Mouse (Mus musculus) CH12.LX (cell line): ENCODE results near the gene Cox14. TPM values are rescaled to one million over a fixed set of nuclear protein-coding genes. Genes with fewer than 3 reads are reported as not detected.

Source experiments
- DNase-seq: peaks from one replicate; pipeline ENCODE4 v3.0.0-alpha.2; 2013; ENCODE audit errors: extremely low read depth
- H3K27ac ChIP-seq: 2 replicates; pipeline ENCODE4 v1.5.1; 2012; ENCODE audit warnings: low read depth, mild to moderate bottlenecking, control low read depth, moderate library complexity; ENCODE audit not compliant: insufficient read depth
- H3K27me3 ChIP-seq: replicated peaks from 2 replicates; pipeline ENCODE3; 2012; ENCODE audit warnings: inconsistent platforms
- H3K36me3 ChIP-seq, 2 experiments: replicated peaks in 1 of 2; 2 replicates each; pipeline versions ENCODE3 to v1.6.1; 2012; ENCODE audit warnings: inconsistent platforms in 1 of 2, low read length in 1 of 2, mild to moderate bottlenecking in 1 of 2, mixed read lengths in 1 of 2, moderate library complexity in 1 of 2; ENCODE audit not compliant: control insufficient read depth in 1 of 2, insufficient read depth in 1 of 2
- H3K4me1 ChIP-seq, 2 experiments: 2 replicates each; pipeline ENCODE4 v1.6.1; 2012; ENCODE audit warnings: inconsistent platforms in 1 of 2, moderate library complexity in 1 of 2; ENCODE audit not compliant: insufficient read depth in 2 of 2, control insufficient read depth in 1 of 2
- H3K4me2 ChIP-seq: 2 replicates; pipeline ENCODE4 v1.6.1; 2012; ENCODE audit warnings: low read depth, mild to moderate bottlenecking, control low read depth; ENCODE audit not compliant: poor library complexity, insufficient read depth, severe bottlenecking
- H3K4me3 ChIP-seq, 3 experiments: fragments of 150-350 bp in 1 of 3; sonication (generic) in 1 of 3; replicated peaks in 1 of 3; 2 replicates each; pipeline versions ENCODE3 to v1.5.1; 2011 to 2012; ENCODE audit warnings: low read depth in 2 of 3, low read length in 2 of 3, mild to moderate bottlenecking in 2 of 3, moderate library complexity in 2 of 3, control low read depth in 1 of 3, improper control_type of control experiment in 1 of 3, inconsistent platforms in 1 of 3, mixed read lengths in 1 of 3; ENCODE audit not compliant: poor library complexity in 1 of 3
- H3K79me2 ChIP-seq: replicated peaks from 2 replicates; pipeline ENCODE4 v1.6.1; 2012; ENCODE audit warnings: mild to moderate bottlenecking, moderate library complexity; ENCODE audit not compliant: control insufficient read depth, poor library complexity, insufficient read depth, severe bottlenecking; ENCODE audit errors: extremely low read depth
- H3K9ac ChIP-seq: 2 replicates; pipeline ENCODE4 v1.6.1; 2012; ENCODE audit warnings: low read depth, mild to moderate bottlenecking, control low read depth, moderate library complexity; ENCODE audit not compliant: insufficient read depth
- H3K9me3 ChIP-seq: replicated peaks from 2 replicates; pipeline ENCODE3; 2012; ENCODE audit warnings: low read length, inconsistent platforms, mixed read lengths
- CHD2 ChIP-seq: IDR thresholded peaks from 2 replicates; pipeline ENCODE4 v1.6.1; 2011; ENCODE audit warnings: low read length, improper control_type of control experiment
- CTCF ChIP-seq, 2 experiments: IDR thresholded peaks in 1 of 2; conservative IDR thresholded peaks in 1 of 2; 2 replicates each; pipeline ENCODE4 v1.5.1; 2011 to 2012; ENCODE audit warnings: low read depth in 2 of 2, low read length in 2 of 2, improper control_type of control experiment in 1 of 2, inconsistent platforms in 1 of 2, mild to moderate bottlenecking in 1 of 2, moderate library complexity in 1 of 2
- E2F4 ChIP-seq: IDR thresholded peaks from 2 replicates; pipeline ENCODE4 v1.6.1; 2011; ENCODE audit warnings: low read depth, low read length, improper control_type of control experiment; ENCODE audit not compliant: insufficient replicate concordance
- ELF1 ChIP-seq: IDR thresholded peaks from 2 replicates; pipeline ENCODE4 v1.6.1; 2014; ENCODE audit warnings: low read depth, mild to moderate bottlenecking, inconsistent platforms, low read length, improper control_type of control experiment
- EP300 ChIP-seq: IDR thresholded peaks from 2 replicates; pipeline ENCODE4 v1.6.1; 2011; ENCODE audit warnings: low read length, improper control_type of control experiment
- IRF4 ChIP-seq: IDR thresholded peaks from 2 replicates; pipeline ENCODE4 v1.6.1; 2014; ENCODE audit warnings: low read depth, mild to moderate bottlenecking, inconsistent platforms, low read length, improper control_type of control experiment
- JUND ChIP-seq: conservative IDR thresholded peaks from 2 replicates; pipeline ENCODE4 v1.6.1; 2011; ENCODE audit warnings: low read depth, low read length, improper control_type of control experiment
- MAFK ChIP-seq: IDR thresholded peaks from 2 replicates; pipeline ENCODE4 v1.6.1; 2011; ENCODE audit warnings: low read length, improper control_type of control experiment; ENCODE audit not compliant: insufficient replicate concordance
- MAZ ChIP-seq: IDR thresholded peaks from 2 replicates; pipeline ENCODE4 v1.6.1; 2012; ENCODE audit warnings: low read depth, mild to moderate bottlenecking, inconsistent platforms, low read length, improper control_type of control experiment, moderate library complexity
- MYC ChIP-seq: IDR thresholded peaks from 2 replicates; pipeline ENCODE4 v1.6.1; 2011; ENCODE audit warnings: low read depth, mild to moderate bottlenecking, improper control_type of control experiment, low read length
- NELFE ChIP-seq: IDR thresholded peaks from 2 replicates; pipeline ENCODE4 v1.6.1; 2011; ENCODE audit warnings: low read depth, low read length, improper control_type of control experiment
- NRF1 ChIP-seq: IDR thresholded peaks from 2 replicates; pipeline ENCODE4 v1.6.1; 2014; ENCODE audit warnings: low read depth, mild to moderate bottlenecking, inconsistent platforms, low read length, improper control_type of control experiment, moderate library complexity
- POLR2A ChIP-seq: IDR thresholded peaks from 2 replicates; pipeline ENCODE4 v1.6.1; 2011; ENCODE audit warnings: low read depth, mild to moderate bottlenecking, improper control_type of control experiment, low read length
- POLR2AphosphoS2 ChIP-seq: IDR thresholded peaks from 2 replicates; pipeline ENCODE4 v1.6.1; 2011; ENCODE audit warnings: low read depth, low read length, improper control_type of control experiment
- RCOR1 ChIP-seq: conservative IDR thresholded peaks from 2 replicates; pipeline ENCODE4 v1.6.1; 2012; ENCODE audit warnings: low read depth, mild to moderate bottlenecking, inconsistent platforms, low read length, improper control_type of control experiment
- SMC3 ChIP-seq: IDR thresholded peaks from 2 replicates; pipeline ENCODE4 v1.6.1; 2011; ENCODE audit warnings: low read depth, low read length, improper control_type of control experiment
- TBP ChIP-seq: conservative IDR thresholded peaks from 2 replicates; pipeline ENCODE4 v1.6.1; 2011; ENCODE audit warnings: low read depth, low read length, improper control_type of control experiment
- UBTF ChIP-seq: IDR thresholded peaks from 2 replicates; pipeline ENCODE4 v1.6.1; 2012; ENCODE audit warnings: low read depth, mild to moderate bottlenecking, inconsistent platforms, low read length, improper control_type of control experiment, moderate library complexity
- USF1 ChIP-seq: IDR thresholded peaks from 2 replicates; pipeline ENCODE4 v1.6.1; 2014; ENCODE audit warnings: low read depth, mild to moderate bottlenecking, inconsistent platforms, low read length, improper control_type of control experiment
- ZC3H11A ChIP-seq: IDR thresholded peaks from 2 replicates; pipeline ENCODE4 v1.6.1; 2012; ENCODE audit warnings: low read depth, mild to moderate bottlenecking, inconsistent platforms, low read length, improper control_type of control experiment
- ZNF384 ChIP-seq: IDR thresholded peaks from 2 replicates; pipeline ENCODE4 v1.6.1; 2012; ENCODE audit warnings: low read depth, low read length, improper control_type of control experiment, inconsistent platforms
- dilution Hi-C: fragments of 300-500 bp; cut with MboI; formaldehyde crosslinking; loops from 2 replicates; pipeline ENCODE4 v1.14.3; 2020; ENCODE audit warnings: low sequenced_read_pairs; ENCODE audit not compliant: extremely low pct_unique_long_range_greater_than_20kb, extremely low pct_ligation_motif_present
- in situ Hi-C: fragments of 300-500 bp; cut with MboI; formaldehyde crosslinking; loops from 3 replicates; pipeline ENCODE4 v1.14.3; 2019; ENCODE audit warnings: low sequenced_read_pairs, low pct_ligation_motif_present, low pct_unique_long_range_greater_than_20kb, mixed read lengths
- polyA plus RNA-seq: library from polyadenylated mRNA; unstranded; fragments of >175 nt; gene quantifications from 2 replicates; pipeline ENCODE4 v1.2.1, GENCODE M21; 2012; ENCODE audit warnings: low read depth; ENCODE audit not compliant: insufficient read length
- total RNA-seq, 2 experiments: library from RNA; depleted of rRNA; stranded (reverse); fragments of 300-350 nt in 1 of 2; fragments of >200 nt in 1 of 2; gene quantifications; 2 replicates each; pipeline ENCODE4 v1.2.3; 2012 to 2014

The Cox14 gene
- total and polyA plus RNA-seq, 3 experiments, result 98.8 to 140 (median 119) TPM

DNA sequence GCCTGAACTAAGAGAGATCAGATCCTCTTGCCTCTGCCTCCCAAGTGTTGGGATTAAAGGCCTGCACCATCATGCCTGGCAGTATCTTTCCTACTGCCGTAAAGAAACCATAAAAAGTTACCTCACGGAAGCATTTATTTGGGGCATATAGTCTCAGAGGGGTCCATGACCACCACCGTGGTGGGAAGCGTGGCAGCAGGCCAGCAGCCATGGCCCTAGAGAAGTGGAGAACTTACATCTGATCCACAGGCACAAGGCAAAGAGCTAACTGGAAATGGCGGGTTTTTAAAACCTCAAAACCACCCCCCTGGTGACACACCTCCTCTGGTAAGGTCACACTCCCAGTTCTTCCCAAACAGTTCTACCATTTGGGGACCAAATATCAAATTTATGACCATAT is 2.8 kb downstream of the Cox14 start:
- Histone ChIP-seq H3K4me3 (no peak overlapping the region), H3K27ac (no peak overlapping the region), H3K9ac (no peak overlapping the region), H3K9me3 (peaks cover 4% of the 10 kb centered on the region), H3K4me1 (peaks cover 4 to 23% of the 10 kb centered on the region in 2 experiments; a peak in 2 of 4 replicates), H3K79me2 (peaks cover 11% of the 10 kb centered on the region; the same call in 1 of the 2 replicates), H3K36me3 (peaks cover 16 to 56% of the 10 kb centered on the region in 2 experiments), H3K4me2 (no peak overlapping the region), H3K27me3 (no peaks in the 10 kb centered on the region)
- in situ Hi-C loops (loop anchor here (5.0 kb wide), 2 partner anchors 44 to 179 kb away; partner anchors contain the start of gene Cers5), dilution Hi-C loops (no loop called here)
- no peak for DNase-seq
- TF ChIP-seq EP300 (no peak), ZNF384 (no peak), UBTF (no peak), POLR2A (no peak), E2F4 (no peak), CHD2 (no peak), POLR2AphosphoS2 (no peak), NRF1 (no peak), MYC (no peak), TBP (no peak), IRF4 (no peak), JUND (no peak), RCOR1 (no peak), USF1 (no peak), ELF1 (no peak), MAFK (no peak), ZC3H11A (no peak), MAZ (no peak)

DNA sequence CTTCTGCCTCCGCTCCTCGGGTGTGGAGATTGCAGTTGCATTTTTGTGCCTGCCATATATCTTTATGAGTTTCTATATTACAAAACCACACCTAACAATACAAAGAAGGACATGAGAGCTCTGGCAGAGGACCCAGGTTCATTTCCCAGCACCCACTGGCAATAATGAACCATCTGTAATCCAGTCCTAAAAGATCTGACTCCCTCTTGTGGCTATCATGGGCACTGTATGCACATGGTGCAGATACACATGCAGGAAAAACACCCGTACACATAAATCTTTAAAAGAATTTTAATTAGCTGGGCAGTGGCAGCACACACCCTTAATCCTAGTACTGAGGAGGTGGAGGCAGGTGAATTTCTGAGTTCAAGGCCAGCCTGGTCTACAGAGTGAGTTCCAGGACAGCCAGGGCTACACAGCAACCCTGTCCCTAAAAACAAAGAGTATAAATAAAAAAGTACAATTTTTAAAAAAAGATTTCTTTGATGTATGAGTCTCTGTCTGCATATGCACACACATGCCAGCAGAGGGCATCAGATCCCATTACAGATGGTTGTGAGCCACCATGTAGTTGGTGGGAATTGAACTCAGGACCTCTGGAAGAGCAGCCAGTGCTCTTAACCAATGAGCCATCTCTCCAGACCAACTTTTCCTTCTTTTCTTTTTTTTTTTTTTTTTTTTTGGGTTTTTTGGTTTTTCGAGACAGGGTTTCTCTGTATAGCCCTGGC is 3.8 kb downstream of the Cox14 start:
- H3K4me1 ChIP-seq, result peaks cover 4 to 18% of the 10 kb centered on the region in 2 experiments; a peak in 2 of 4 replicates
- H3K4me3 ChIP-seq, result no peak overlapping the region
- no peaks in the 10 kb centered on the region for H3K27me3 ChIP-seq
- TF ChIP-seq E2F4 (no peak), NELFE (no peak), CTCF (conservative IDR thresholded peaks at IDR 0.05 in 1 of 2, IDR thresholded peaks at IDR 0.05 in 1 of 2; ENCODE audit: low read depth in 2 of 2, low read length in 2 of 2) (peak in 1 of 2 experiments; percentile 26; a peak in 2 of 4 replicates), SMC3 (peak; percentile 8; the same call in 1 of the 2 replicates)
- peaks cover 11% of the 10 kb centered on the region; the same call in 1 of the 2 replicates for H3K79me2 ChIP-seq
- H3K9ac ChIP-seq, result no peak overlapping the region
- DNase-seq, result no peak
- H3K36me3 ChIP-seq, result peaks cover 16 to 55% of the 10 kb centered on the region in 2 experiments
- no peak overlapping the region for H3K27ac ChIP-seq
- no peak overlapping the region for H3K4me2 ChIP-seq
- peaks cover 4% of the 10 kb centered on the region for H3K9me3 ChIP-seq
- in situ Hi-C loops (loop anchor here (5.0 kb wide), 2 partner anchors 43 to 178 kb away; partner anchors contain the start of gene Cers5), dilution Hi-C loops (no loop called here)
